Mouse (Mus musculus): ENCODE data around the gene Npas1.

GRCm38 (mm10) chr7:16476600-16476989, 933 bp downstream of the Npas1 start:
- no peak for TF ChIP-seq CTCF (IDR thresholded peaks at IDR 0.05; ENCODE audit: borderline replicate concordance, extremely low read depth, insufficient read depth, insufficient read length)
- no peak for TF ChIP-seq POLR2A (IDR thresholded peaks at IDR 0.05; ENCODE audit: borderline replicate concordance, extremely low read depth, insufficient read depth, insufficient read length, poor library complexity, severe bottlenecking)

All from brain, embryonic 14.5 days (tissue).